Mouse (Mus musculus) embryonic facial prominence, embryonic 14.5 days (tissue): ENCODE measurements around the gene Chst15. TPM values are rescaled to one million over a fixed set of nuclear protein-coding genes. Genes with fewer than 3 reads are reported as not detected.

Source experiments
- ATAC-seq: fragments of 200-750 bp; cut with Nextera tagmentation; 2 replicates; pipeline ENCODE4 v1.8.0; 2017; ENCODE audit warnings: low read depth, moderate number of reproducible peaks, moderate TSS enrichment
- DNase-seq: peaks from one replicate; pipeline ENCODE4 v3.0.0-alpha.2; 2015; ENCODE audit warnings: low spot score
- H3K27ac ChIP-seq: fragments of 300-500 bp; sonication (generic); replicated peaks from 2 replicates; pipeline ENCODE4 v1.5.1; 2014; ENCODE audit warnings: low read depth, mild to moderate bottlenecking, low read length, moderate library complexity
- H3K27me3 ChIP-seq: fragments of 300-500 bp; sonication (generic); replicated peaks from 2 replicates; pipeline ENCODE4 v1.6.1; 2014; ENCODE audit warnings: low read length; ENCODE audit not compliant: control insufficient read depth, insufficient read depth
- H3K36me3 ChIP-seq: fragments of 300-500 bp; sonication (generic); 2 replicates; pipeline ENCODE4 v1.6.1; 2014; ENCODE audit warnings: low read length, mixed read lengths; ENCODE audit not compliant: control insufficient read depth, insufficient read depth
- H3K4me1 ChIP-seq: fragments of 300-500 bp; sonication (generic); 2 replicates; pipeline ENCODE4 v1.6.1; 2014; ENCODE audit warnings: antibody characterized with exemption, low read length; ENCODE audit not compliant: control insufficient read depth, insufficient read depth
- H3K4me2 ChIP-seq: fragments of 300-500 bp; sonication (generic); 2 replicates; pipeline ENCODE4 v1.6.1; 2014; ENCODE audit warnings: low read depth, mild to moderate bottlenecking, low read length, moderate library complexity, mixed read lengths
- H3K4me3 ChIP-seq: fragments of 300-500 bp; sonication (generic); 2 replicates; pipeline ENCODE4 v1.5.1; 2014; ENCODE audit warnings: low read depth, mild to moderate bottlenecking, low read length
- H3K9ac ChIP-seq: fragments of 300-500 bp; sonication (generic); 2 replicates; pipeline ENCODE4 v1.6.1; 2014; ENCODE audit warnings: low read depth, mild to moderate bottlenecking, low read length, moderate library complexity, mixed read lengths
- H3K9me3 ChIP-seq: fragments of 300-500 bp; sonication (generic); 2 replicates; pipeline ENCODE4 v1.6.1; 2016; ENCODE audit warnings: low read length; ENCODE audit not compliant: control insufficient read depth
- whole genome bisulfite sequencing: fragments of 180-500 bp; shearing (Covaris S2); extraction: QIAGEN DNeasy Blood & Tissue Kit; methylation state at CpG from one replicate; pipeline ENCODE4 v1.1.7; 2014; 5-methylcytosine and 5-hydroxymethylcytosine counted together
- polyA plus RNA-seq: library from polyadenylated mRNA; unstranded; fragments of >200 nt; fragmentation: Nextera tagmentation; extraction: Ambion mirVana; gene quantifications from 2 replicates; pipeline ENCODE4 v1.2.1, GENCODE M21; 2014

The Chst15 gene
- polyA plus RNA-seq, 1 experiment from 2014 or later, result 14.2 TPM

DNA sequence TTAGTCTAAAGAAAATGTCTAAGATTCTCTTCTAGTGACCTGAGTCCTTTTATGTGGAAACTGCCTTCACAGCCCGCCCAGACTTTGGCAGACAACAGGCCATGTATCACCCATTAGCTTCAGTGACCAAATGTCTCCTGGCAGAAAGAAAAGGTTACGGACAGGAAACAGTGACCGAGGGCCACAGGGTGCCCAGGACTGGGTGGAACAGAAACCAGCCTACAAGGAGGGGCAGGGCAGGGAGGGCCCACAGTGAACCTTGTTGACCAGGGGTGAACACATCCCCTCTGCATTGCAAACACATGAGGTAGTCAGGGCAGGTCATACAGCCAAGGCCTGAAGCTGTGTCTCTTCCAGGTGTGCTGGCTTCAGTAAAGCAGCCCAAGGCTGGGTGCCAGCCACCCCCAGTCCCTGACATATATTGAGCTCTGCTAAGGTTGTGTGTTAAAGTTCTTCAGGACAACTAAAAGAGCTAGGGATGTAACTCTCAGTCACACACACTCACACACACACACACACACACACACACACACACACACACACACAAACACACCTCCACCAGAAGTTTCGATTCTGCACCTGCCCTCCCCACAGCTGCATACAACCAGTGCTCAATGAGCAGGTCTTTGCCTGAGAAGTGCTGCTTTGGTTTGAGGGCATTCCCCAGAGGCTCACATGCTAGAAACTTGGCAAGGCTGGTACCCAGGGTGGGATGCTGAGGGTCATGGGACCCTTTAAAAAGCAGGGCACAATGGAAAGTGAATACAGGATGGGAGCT, 49.1 kb downstream of the Chst15 start:
- Histone ChIP-seq H3K9me3 (no peaks in the 10 kb centered on the region), H3K9ac (no peak overlapping the region), H3K4me3 (no peak overlapping the region), H3K36me3 (peaks cover 49% of the 10 kb centered on the region), H3K27ac (no peak overlapping the region), H3K27me3 (no peaks in the 10 kb centered on the region), H3K4me2 (no peak overlapping the region), H3K4me1 (no peaks in the 10 kb centered on the region)
- 89% methylated on average over 4 of the region's 4 CpGs for WGBS
- no peak for ATAC-seq
- no peak for DNase-seq

DNA sequence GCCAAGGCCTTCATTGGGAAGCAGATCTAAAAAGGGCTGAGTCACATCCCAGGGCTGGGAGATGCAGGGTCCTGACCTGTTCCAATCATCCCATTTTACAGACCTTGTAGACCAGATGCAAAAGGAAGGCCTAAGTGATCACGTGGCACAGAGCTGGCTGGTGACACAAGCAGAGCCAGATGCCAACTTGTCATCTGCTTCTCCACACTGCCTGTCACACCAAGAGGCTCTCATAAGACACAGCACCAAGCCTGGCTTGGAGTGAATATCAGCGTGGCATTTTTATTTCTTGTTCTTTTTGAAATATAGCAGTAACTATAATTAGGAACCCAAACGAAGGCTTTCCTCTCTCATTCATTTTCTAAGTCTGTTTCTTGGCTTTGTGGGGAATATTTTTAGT, 52.3 kb downstream of the Chst15 start:
- Histone ChIP-seq H3K4me3 (no peak overlapping the region), H3K4me2 (no peak overlapping the region), H3K9me3 (no peaks in the 10 kb centered on the region), H3K27ac (no peak overlapping the region), H3K4me1 (no peaks in the 10 kb centered on the region), H3K36me3 (peaks cover 51% of the 10 kb centered on the region), H3K27me3 (no peaks in the 10 kb centered on the region), H3K9ac (no peak overlapping the region)
- 61% methylated on average over 3 of the region's 3 CpGs for WGBS
- ATAC-seq, result no peak
- no peak for DNase-seq

DNA sequence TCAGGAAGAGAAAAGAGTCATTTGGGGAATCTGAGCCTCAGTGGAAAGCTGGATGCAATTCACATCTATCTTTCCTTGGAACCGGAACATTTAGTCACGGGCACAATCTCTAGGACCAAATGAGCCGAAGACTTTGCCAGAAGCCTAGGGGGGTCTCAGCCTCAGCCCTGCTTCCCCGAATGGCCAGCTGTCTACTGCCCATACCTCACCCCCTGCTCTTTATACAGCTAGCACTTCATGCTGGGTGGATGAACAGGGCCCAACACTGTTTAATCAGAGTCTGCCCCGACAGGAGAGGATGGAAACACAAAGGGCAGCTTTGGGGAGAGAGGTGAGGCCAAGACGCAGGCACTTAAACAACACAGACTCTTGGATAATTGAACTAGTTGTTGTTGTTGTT, 53.8 kb downstream of the Chst15 start:
- H3K9me3 ChIP-seq, result no peaks in the 10 kb centered on the region
- H3K4me1 ChIP-seq, result no peaks in the 10 kb centered on the region
- 41% methylated on average over 6 of the region's 6 CpGs for WGBS
- DNase-seq (no peak), ATAC-seq (no peak)
- H3K36me3 ChIP-seq, result peaks cover 35% of the 10 kb centered on the region
- H3K27ac ChIP-seq, result peak overlapping the region; percentile 13; the same call in 1 of the 2 replicates
- H3K27me3 ChIP-seq, result no peaks in the 10 kb centered on the region
- no peak overlapping the region for H3K4me3 ChIP-seq
- H3K9ac ChIP-seq, result no peak overlapping the region
- no peak overlapping the region for H3K4me2 ChIP-seq

DNA sequence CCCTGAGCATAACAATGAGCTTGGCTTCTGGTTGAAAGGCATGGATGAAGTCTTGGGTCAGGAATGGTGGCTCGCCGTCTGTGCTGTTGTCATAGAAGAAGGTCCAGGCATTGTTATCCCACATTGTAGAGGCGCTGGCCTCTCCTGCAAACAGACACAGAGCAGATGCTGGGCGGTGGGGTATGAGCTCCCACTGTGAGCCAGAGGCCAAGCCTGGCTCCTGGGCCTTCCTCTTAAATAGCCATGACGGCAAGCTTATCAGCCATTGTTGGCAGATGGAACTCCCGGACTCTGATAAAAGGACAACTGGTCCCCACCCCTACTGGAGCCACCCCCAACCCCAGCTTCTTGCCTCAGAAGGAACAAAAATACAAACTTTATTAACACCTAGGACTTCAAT, 54.3 kb downstream of the Chst15 start:
- Histone ChIP-seq H3K27ac (peak overlapping the region; percentile 13; the same call in 1 of the 2 replicates), H3K9ac (no peak overlapping the region), H3K27me3 (no peaks in the 10 kb centered on the region), H3K4me1 (no peaks in the 10 kb centered on the region), H3K36me3 (peaks cover 33% of the 10 kb centered on the region), H3K4me2 (no peak overlapping the region), H3K9me3 (no peaks in the 10 kb centered on the region), H3K4me3 (no peak overlapping the region)
- WGBS, result 47% methylated on average over 6 of the region's 6 CpGs
- ATAC-seq (peak; percentile 74; the same call in 1 of the 2 replicates), DNase-seq (peak; percentile 52)

DNA sequence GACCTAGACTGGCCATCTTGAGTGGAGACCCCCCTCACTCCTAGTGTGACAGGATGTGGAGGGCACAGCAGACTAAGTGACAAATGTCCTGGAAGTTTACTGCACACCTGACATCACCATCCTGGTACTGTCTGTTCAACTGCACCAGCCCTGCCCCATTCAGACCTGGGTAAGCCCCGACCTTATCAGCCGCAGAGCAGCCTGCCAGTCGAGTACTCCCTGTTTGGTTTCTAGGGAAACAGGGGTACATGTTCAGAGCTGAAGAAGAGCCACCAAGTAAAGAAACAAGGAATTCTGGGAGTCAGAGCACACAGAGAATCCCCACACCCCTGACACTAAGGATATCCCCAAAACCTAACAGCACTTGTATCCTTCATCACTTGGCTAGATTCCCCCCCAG, 55.1 kb downstream of the Chst15 start:
- H3K4me2 ChIP-seq, result no peak overlapping the region
- DNase-seq, result no peak
- no peaks in the 10 kb centered on the region for H3K27me3 ChIP-seq
- H3K36me3 ChIP-seq, result peaks cover 33% of the 10 kb centered on the region
- ATAC-seq, result no peak
- H3K4me1 ChIP-seq, result no peaks in the 10 kb centered on the region
- no peak overlapping the region for H3K4me3 ChIP-seq
- H3K9me3 ChIP-seq, result no peaks in the 10 kb centered on the region
- WGBS, result 78% methylated on average over 3 of the region's 3 CpGs
- no peak overlapping the region for H3K9ac ChIP-seq
- no peak overlapping the region for H3K27ac ChIP-seq

DNA sequence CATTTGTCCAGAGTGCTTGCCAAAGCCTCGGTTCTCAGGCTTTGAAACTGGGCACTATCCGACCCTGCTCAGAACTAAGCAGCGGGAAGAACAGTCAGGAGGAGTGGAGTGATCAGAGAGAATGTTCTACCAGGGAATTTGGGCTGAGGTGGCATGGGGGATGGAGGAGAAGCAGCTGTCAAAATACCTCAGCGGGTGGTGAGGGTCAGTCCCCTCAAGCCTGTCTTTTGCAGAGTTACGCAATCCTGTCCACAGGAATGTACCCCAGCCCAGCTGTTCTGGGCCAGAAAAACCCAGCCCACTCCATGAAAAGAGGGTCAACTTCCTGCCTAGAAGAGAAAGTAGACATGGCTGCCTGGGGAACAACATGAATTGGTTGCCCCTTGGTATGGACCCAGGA, 56.4 kb downstream of the Chst15 start:
- H3K9ac ChIP-seq, result no peak overlapping the region
- H3K9me3 ChIP-seq, result no peaks in the 10 kb centered on the region
- 0 out of 2 replicates have a peak, but pooled peaks have one; percentile 26 for ATAC-seq
- no peak overlapping the region for H3K4me3 ChIP-seq
- H3K4me2 ChIP-seq, result no peak overlapping the region
- 57% methylated on average over 5 of the region's 5 CpGs for WGBS
- no peaks in the 10 kb centered on the region for H3K27me3 ChIP-seq
- H3K4me1 ChIP-seq, result no peaks in the 10 kb centered on the region
- peaks cover 22% of the 10 kb centered on the region for H3K36me3 ChIP-seq
- no peak overlapping the region for H3K27ac ChIP-seq
- DNase-seq, result peak; percentile 48

DNA sequence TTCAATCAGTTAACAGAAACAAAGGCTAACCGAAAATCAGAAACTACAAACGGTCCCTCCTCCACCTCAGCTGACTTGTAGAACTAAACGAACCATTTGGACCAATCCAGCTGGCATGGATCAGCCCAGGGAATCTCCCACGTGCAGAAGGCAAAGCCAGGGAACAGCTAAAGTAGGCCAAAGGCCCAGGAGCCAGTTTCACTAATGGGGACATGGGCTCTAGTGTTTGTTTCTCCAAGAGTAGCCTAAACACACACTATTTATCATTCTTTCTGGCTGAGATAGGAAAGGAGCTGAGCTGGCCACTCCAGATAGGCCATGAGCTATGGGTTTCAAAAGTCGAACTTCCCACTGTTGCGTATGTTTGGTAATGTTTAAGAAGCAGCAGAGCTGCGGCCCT, 58.2 kb downstream of the Chst15 start:
- H3K4me2 ChIP-seq, result no peak overlapping the region
- DNase-seq, result no peak
- H3K27ac ChIP-seq, result no peak overlapping the region
- H3K4me3 ChIP-seq, result no peak overlapping the region
- H3K36me3 ChIP-seq, result 0 out of 2 replicates have a peak, but pooled peaks cover 15% of the 10 kb centered on the region
- no peak overlapping the region for H3K9ac ChIP-seq
- no peaks in the 10 kb centered on the region for H3K27me3 ChIP-seq
- H3K9me3 ChIP-seq, result no peaks in the 10 kb centered on the region
- WGBS, result 52% methylated on average over 7 of the region's 7 CpGs
- no peak for ATAC-seq
- H3K4me1 ChIP-seq, result no peaks in the 10 kb centered on the region

DNA sequence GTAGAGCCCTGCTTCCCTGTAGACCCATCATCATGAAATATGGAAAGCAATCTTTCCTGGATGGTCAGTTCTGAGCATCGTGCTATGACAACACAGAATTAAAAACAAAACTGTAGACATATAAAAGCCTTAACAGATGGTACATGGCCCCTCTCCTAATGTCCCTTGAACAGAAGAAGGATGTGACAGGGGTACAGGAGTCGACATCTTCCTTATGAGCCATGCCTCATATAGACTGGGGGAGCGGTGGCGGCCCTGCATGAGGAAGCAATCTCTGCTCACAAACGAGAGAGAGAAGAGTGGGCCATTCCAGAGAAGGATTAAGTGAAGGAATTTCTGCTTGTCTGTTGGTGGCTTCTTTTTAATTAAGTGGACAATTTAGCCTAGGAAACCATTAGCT, 58.8 kb downstream of the Chst15 start:
- DNase-seq (no peak), ATAC-seq (no peak)
- 0 out of 2 replicates have a peak, but pooled peaks cover 12% of the 10 kb centered on the region for H3K36me3 ChIP-seq
- H3K4me1 ChIP-seq, result no peaks in the 10 kb centered on the region
- H3K4me3 ChIP-seq, result no peak overlapping the region
- no peak overlapping the region for H3K4me2 ChIP-seq
- 64% methylated on average over 5 of the region's 5 CpGs for WGBS
- no peaks in the 10 kb centered on the region for H3K9me3 ChIP-seq
- no peak overlapping the region for H3K9ac ChIP-seq
- no peak overlapping the region for H3K27ac ChIP-seq
- no peaks in the 10 kb centered on the region for H3K27me3 ChIP-seq

DNA sequence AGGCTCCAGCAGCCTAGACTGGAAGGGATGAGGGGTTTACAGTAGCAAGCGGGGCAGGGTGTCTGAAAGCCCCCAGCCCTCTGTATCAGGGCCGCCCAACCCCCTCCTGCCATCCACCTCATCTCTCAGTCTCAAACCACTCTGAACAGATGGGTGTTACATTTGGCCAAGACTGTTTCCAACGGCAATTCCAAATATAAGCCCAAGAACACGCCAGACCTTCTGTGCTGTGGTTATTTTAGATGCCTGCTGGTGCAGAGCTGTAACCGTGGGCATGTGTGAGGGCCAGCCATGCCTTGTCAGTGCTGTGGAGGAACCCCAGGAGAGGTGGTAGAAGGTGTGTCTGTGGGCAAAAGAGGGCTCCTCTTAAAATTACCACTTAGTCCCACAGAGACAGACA, 63.5 kb downstream of the Chst15 start:
- no peak overlapping the region for H3K4me2 ChIP-seq
- H3K9me3 ChIP-seq, result no peaks in the 10 kb centered on the region
- ATAC-seq (no peak), DNase-seq (no peak)
- no peak overlapping the region for H3K4me3 ChIP-seq
- no peaks in the 10 kb centered on the region for H3K4me1 ChIP-seq
- H3K27me3 ChIP-seq, result no peaks in the 10 kb centered on the region
- H3K36me3 ChIP-seq, result no peaks in the 10 kb centered on the region
- WGBS, result 77% methylated on average over 5 of the region's 5 CpGs
- H3K27ac ChIP-seq, result no peak overlapping the region
- no peak overlapping the region for H3K9ac ChIP-seq
